Mouse (Mus musculus): ENCODE results near the gene Tle4.

DNA sequence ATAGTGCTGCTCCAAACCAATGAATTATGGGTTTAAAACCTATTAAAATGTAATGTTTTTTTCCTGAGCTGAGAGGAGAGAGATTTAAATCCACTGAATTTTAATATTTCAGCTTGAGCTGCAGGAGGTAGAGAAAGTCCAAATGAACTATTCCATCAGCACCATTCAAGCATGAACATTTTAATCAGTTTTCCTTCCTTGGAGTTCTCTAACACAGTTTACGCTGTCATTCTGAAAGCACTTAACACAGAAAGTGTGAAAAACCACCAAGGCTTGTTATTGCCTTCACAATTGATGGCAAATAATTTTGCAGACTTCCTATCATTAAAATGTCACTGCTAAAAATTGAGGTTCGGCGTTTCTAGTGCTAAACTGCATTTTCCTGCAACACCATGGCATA, 57.2 kb downstream of the Tle4 start:
- TF ChIP-seq POLR2A (IDR thresholded peaks at IDR 0.05; ENCODE audit: low read depth, low read length), result no peak
- no peak for TF ChIP-seq HCFC1 (IDR thresholded peaks at IDR 0.05; ENCODE audit: low read depth, low read length)
- no peak for TF ChIP-seq CHD2 (IDR thresholded peaks at IDR 0.05; ENCODE audit: low read length)
- TF ChIP-seq EP300 (IDR thresholded peaks at IDR 0.05; ENCODE audit: low read length), result no peak
- no peak for TF ChIP-seq KAT2A (IDR thresholded peaks at IDR 0.05; ENCODE audit: insufficient replicate concordance, low read length)
- no peak for TF ChIP-seq CTCF (conservative IDR thresholded peaks at IDR 0.05 in 1 of 2, IDR thresholded peaks at IDR 0.05 in 1 of 2; ENCODE audit: low read depth in 2 of 2, low read length in 2 of 2)
- TF ChIP-seq USF1 (IDR thresholded peaks at IDR 0.05; ENCODE audit: low read depth, low read length), result no peak
